Mouse (Mus musculus): ENCODE measurements around the gene Tor1b. TPM values are rescaled to one million over a fixed set of nuclear protein-coding genes. Genes with fewer than 3 reads are reported as not detected.
"Not testable (repeated sequence)": the region's sequence is repeated elsewhere in the genome, so short reads cannot be mapped to it uniquely, and the experiment has no call there.

Gene Tor1b
- polyA plus RNA-seq, 1 experiment from 2014 or later = 22.4 TPM

DNA sequence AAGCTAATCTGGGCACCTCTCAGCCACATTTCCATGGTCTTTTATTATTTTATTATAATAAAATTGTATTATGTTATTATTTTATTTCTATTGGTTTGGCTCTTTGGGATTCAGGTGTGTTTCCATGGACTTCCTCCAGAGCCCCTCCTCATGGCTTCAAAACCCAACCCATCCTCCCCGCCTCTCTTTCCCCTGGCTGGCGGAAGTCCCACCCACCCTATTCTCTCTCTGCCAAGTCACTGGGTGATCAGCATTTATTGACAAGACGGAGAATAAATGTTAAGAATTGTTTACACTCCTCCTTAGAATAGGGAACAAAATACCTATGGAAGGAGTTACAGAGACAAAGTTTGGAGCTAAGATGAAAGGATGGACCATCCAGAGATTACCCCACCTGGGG, 16.0 kb upstream of the Tor1b start:
- H3K27me3 ChIP-seq (ENCODE audit: low read depth, poor library complexity, severe bottlenecking) = no peaks in the 10 kb centered on the region
- peaks cover 7% of the 10 kb centered on the region for H3K4me1 ChIP-seq
- no peak for DNase-seq (ENCODE audit: low spot score)
- H3K27ac ChIP-seq (replicated peaks) = no peak overlapping the region
- H3K4me3 ChIP-seq = no peak overlapping the region
- H3K36me3 ChIP-seq = no peaks in the 10 kb centered on the region
- 81% methylated on average over 3 of the region's 3 CpGs for WGBS
- H3K9me3 ChIP-seq (replicated peaks) = no peaks in the 10 kb centered on the region

DNA sequence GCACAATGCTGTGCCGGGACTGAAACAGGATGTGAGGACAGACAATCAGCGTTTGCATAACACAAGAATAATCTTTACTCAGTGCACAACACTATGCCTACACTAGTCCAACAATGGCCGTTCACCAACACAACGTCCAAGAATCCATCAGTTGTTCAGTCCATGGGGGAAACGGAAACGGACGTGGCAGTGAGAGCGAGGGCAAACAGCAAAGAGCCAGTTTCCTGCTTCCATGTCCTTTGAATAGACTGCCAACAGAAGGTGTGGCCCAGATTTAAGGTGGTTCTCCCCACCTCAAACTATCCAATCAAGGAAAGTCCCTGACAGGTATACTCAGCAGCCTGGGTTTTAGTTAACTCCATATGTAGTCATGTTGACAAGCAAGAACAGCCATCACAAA, 15.0 kb upstream of the Tor1b start:
- 86% methylated on average over 8 of the region's 8 CpGs for WGBS
- Histone ChIP-seq H3K4me3 (no peak overlapping the region), H3K36me3 (no peaks in the 10 kb centered on the region), H3K27me3 (ENCODE audit: low read depth, poor library complexity, severe bottlenecking) (no peaks in the 10 kb centered on the region), H3K4me1 (peaks cover 11% of the 10 kb centered on the region), H3K27ac (replicated peaks) (no peak overlapping the region), H3K9me3 (replicated peaks) (no peaks in the 10 kb centered on the region)
- DNase-seq (ENCODE audit: low spot score) = no peak

DNA sequence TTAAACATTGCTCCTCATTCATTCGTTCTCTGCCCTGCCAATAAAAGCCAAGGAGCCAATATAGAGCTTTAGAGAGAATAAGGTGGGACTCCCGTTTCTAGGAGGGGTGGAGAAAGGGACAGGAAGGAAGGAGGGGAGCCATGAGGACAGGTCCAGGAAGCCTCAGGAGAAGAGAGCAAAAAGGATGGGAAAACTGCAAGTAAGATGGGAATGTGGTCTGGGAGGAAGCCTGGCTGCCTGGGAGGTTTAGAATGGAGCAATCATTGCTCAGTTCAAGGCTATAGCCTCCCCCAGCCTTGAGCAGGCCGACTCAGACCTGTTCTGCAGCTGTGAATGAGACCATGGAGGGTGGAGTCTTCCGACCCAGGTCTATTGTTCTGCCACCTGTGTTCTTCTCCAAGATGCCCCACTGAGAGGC, 14.2 kb upstream of the Tor1b start:
- Histone ChIP-seq H3K4me3 (no peak overlapping the region), H3K9me3 (replicated peaks) (no peaks in the 10 kb centered on the region), H3K27me3 (ENCODE audit: low read depth, poor library complexity, severe bottlenecking) (no peaks in the 10 kb centered on the region), H3K4me1 (peaks cover 5% of the 10 kb centered on the region; the same call in 1 of the 2 replicates), H3K27ac (replicated peaks) (no peak overlapping the region), H3K36me3 (no peaks in the 10 kb centered on the region)
- WGBS = 60% methylated on average over 4 of the region's 4 CpGs
- DNase-seq (ENCODE audit: low spot score) = no peak

DNA sequence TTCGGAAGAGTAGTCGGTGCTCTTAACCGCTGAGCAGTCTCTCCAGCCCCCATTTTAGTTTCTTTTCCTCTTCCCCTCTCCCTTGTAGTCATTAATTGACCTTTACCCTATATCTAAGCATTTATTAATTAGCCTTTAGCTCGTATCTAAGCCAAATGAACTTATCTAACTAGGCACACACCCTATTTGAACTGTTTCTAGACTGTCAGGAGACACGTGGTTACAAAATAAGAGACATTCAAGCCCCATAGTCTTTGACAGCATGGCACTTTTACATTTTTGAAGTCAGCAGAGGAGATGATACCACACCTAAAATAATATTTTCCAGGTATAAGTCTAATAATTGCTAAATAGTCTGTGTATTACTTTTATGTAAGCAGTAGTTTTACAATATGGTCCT, 11.2 kb upstream of the Tor1b start:
- Histone ChIP-seq H3K36me3 (no peaks in the 10 kb centered on the region), H3K27me3 (ENCODE audit: low read depth, poor library complexity, severe bottlenecking) (no peaks in the 10 kb centered on the region), H3K4me1 (peaks cover 4% of the 10 kb centered on the region; the same call in 1 of the 2 replicates), H3K4me3 (no peak overlapping the region), H3K9me3 (replicated peaks) (no peaks in the 10 kb centered on the region), H3K27ac (replicated peaks) (no peak overlapping the region)
- no peak for DNase-seq (ENCODE audit: low spot score)
- WGBS = 94% methylated on average over 5 of the region's 5 CpGs

DNA sequence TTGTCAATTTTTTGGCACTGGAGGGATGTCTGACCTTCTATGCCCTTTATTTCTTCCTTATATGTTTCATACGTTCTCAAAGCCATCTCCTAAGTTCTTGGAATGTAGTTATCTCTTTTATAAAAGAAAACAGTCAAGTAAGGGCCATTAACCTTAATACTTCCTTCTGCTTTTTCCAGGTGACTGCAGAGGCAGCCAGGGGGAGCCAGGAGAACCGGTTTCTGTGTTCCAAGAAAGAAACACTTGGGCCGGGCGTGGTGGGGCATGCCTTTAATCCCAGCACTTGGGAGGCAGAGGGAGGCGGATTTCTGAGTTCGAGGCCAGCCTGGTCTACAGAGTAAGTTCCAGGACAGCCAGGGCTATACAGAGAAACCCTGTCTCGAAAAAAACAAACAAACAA, 10.6 kb upstream of the Tor1b start:
- DNase-seq (ENCODE audit: low spot score); H3K27ac ChIP-seq (replicated peaks); H3K4me3 ChIP-seq; H3K27me3 ChIP-seq (ENCODE audit: low read depth, poor library complexity, severe bottlenecking); H3K9me3 ChIP-seq (replicated peaks); H3K4me1 ChIP-seq; H3K36me3 ChIP-seq: not testable (repeated sequence)
- WGBS = 62% methylated on average over 7 of the region's 7 CpGs

DNA sequence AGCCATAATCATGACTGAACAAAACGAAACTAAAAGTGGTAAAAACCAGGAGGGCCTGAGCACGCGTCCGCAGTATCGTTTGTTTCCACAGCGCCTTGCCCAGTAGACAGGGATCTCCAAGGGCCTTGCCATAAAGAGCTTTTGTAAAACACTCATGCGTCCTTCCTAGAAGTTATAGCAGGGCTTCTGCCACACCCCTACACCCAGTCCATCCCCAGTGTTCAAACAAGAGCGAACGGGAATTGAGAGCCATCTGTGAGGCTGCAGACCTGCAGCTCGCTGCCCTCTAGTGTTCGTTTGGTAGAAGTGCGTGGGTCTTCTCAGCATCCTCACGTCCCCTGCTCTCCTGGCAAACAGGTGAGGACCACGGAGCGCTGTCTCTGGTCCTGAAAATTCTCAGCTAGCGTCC, 10.2 kb upstream of the Tor1b start:
- H3K4me1 ChIP-seq = peaks cover 4% of the 10 kb centered on the region; the same call in 1 of the 2 replicates
- H3K36me3 ChIP-seq = no peaks in the 10 kb centered on the region
- H3K4me3 ChIP-seq = peak overlapping the region; percentile 40
- H3K9me3 ChIP-seq (replicated peaks) = no peaks in the 10 kb centered on the region
- H3K27ac ChIP-seq (replicated peaks) = peak overlapping the region; percentile 3; the same call in 1 of the 2 replicates
- WGBS = 30% methylated on average over 16 of the region's 16 CpGs
- H3K27me3 ChIP-seq (ENCODE audit: low read depth, poor library complexity, severe bottlenecking) = no peaks in the 10 kb centered on the region
- DNase-seq (ENCODE audit: low spot score) = peak; percentile 64

DNA sequence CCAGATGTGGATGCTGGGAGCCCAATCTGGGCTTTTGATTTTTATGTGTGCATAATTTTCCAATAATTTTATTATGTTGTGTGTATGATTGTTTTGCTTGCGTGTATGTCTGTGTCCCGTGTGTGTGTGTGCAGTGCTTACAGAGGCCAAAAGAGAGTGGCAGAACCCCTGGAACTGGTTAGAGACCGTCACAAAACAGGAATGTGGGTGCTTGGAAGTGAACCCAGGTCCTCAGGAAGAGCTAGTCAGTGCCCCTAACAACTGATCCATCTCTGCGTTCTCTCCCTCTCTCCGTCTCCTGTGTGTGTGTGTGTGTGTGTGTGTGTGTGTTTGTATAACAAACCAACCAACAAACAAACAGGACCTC, 319 bp upstream of the Tor1b start:
- Histone ChIP-seq H3K27ac (replicated peaks) (peak overlapping the region; percentile 92), H3K27me3 (ENCODE audit: low read depth, poor library complexity, severe bottlenecking) (no peaks in the 10 kb centered on the region), H3K9me3 (replicated peaks) (no peaks in the 10 kb centered on the region), H3K36me3 (peaks cover 30% of the 10 kb centered on the region), H3K4me3 (peak overlapping the region; percentile 99), H3K4me1 (peaks cover 32% of the 10 kb centered on the region)
- no peak for DNase-seq (ENCODE audit: low spot score)
- WGBS = 28% methylated on average over 5 of the region's 5 CpGs

DNA sequence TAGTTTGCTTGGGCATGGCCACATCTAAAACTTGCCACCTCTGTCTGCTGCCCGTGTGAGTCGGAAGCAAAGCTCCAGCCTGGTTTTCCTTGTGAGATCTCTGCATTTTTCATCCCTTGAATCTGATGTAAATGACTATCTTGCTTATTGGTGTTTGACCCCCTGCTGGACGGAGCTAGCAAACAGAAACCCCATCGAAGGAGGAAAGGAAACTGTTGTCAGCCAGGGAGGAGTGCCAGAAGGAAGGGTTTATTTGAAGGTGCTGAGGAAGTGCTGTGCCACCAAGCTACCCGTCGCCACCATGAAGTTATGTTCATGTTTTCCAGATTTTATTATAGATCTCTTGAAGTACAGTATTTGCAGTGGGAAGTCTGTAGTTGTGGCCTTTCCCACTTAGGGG, 2.0 kb downstream of the Tor1b start:
- Histone ChIP-seq H3K27ac (replicated peaks) (no peak overlapping the region), H3K4me1 (peaks cover 32% of the 10 kb centered on the region), H3K4me3 (peak overlapping the region; percentile 99; the same call in 1 of the 2 replicates), H3K9me3 (replicated peaks) (no peaks in the 10 kb centered on the region), H3K36me3 (peaks cover 54% of the 10 kb centered on the region), H3K27me3 (ENCODE audit: low read depth, poor library complexity, severe bottlenecking) (no peaks in the 10 kb centered on the region)
- 84% methylated on average over 6 of the region's 6 CpGs for WGBS
- DNase-seq (ENCODE audit: low spot score) = no peak

DNA sequence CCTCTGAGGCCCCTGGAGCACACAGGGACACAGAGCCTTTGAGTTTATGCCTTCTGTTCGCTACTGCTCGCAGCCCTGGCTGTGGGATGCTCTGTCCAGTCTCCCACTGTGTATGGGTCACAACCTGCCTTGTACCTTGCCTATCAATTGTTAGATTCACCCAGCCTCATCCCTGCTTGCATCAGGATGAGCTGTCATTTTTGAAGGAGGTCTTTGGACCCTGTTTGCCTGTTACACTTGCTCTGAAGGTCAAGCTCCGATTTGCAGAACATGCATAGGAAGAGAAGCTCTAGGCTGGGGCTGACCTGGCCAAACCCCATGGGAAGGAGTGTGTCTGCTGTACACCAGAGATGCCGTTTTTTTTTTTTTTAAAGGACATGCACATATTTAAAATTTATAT, 4.8 kb downstream of the Tor1b start:
- Histone ChIP-seq H3K9me3 (replicated peaks) (no peaks in the 10 kb centered on the region), H3K4me3 (no peak overlapping the region), H3K36me3 (peaks cover 81% of the 10 kb centered on the region), H3K27me3 (ENCODE audit: low read depth, poor library complexity, severe bottlenecking) (no peaks in the 10 kb centered on the region), H3K4me1 (peaks cover 30% of the 10 kb centered on the region), H3K27ac (replicated peaks) (no peak overlapping the region)
- WGBS = 85% methylated on average over 4 of the region's 4 CpGs
- no peak for DNase-seq (ENCODE audit: low spot score)

DNA sequence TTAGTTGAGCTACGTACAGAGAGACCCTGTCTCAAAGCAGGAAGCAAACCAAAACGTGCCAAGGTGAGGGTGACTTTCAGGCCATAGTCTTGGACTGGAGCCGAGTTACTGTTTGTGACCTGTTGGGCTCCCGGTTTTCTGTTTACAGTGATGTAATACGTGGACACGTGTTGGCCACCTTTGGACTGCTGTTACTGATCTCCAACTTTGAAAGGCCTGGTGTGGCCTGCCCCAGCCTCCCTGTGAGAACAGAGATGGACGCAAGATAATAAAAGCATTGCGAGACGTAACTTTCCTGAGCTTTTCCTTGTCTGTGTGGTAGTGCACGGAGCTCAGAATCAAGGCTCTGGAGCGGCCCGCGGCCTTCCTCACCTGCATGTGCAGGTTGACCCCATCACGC, 6.0 kb downstream of the Tor1b start:
- H3K9me3 ChIP-seq (replicated peaks) = no peaks in the 10 kb centered on the region
- DNase-seq (ENCODE audit: low spot score) = no peak
- no peak overlapping the region for H3K4me3 ChIP-seq
- H3K27me3 ChIP-seq (ENCODE audit: low read depth, poor library complexity, severe bottlenecking) = no peaks in the 10 kb centered on the region
- no peak overlapping the region for H3K27ac ChIP-seq (replicated peaks)
- 92% methylated on average over 14 of the region's 14 CpGs for WGBS
- peaks cover 93% of the 10 kb centered on the region for H3K36me3 ChIP-seq
- peaks cover 22% of the 10 kb centered on the region for H3K4me1 ChIP-seq

DNA sequence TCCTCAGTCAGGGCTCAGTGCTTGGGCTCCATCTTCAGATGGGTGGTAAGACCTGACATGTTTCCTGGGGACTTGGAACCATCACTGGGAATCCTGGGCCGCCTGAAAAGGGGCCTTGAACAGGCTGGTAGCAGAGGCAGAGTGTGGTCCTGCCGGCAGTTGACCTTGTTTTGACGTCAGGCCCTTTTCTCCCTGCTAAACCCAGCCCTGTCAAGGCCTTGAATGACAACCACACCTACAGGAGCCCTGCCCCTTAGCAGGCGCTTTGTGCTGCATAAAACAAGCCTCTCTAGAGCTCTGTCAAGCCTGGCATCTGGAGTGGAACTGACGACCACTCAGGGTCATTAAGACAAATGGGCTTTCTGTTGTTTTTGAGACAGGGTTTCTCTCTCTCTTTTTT, 7.1 kb downstream of the Tor1b start:
- WGBS = 67% methylated on average over 5 of the region's 5 CpGs
- Histone ChIP-seq H3K27ac (replicated peaks) (no peak overlapping the region), H3K9me3 (replicated peaks) (no peaks in the 10 kb centered on the region), H3K4me3 (no peak overlapping the region), H3K36me3 (peaks cover 100% of the 10 kb centered on the region), H3K4me1 (peaks cover 11% of the 10 kb centered on the region), H3K27me3 (ENCODE audit: low read depth, poor library complexity, severe bottlenecking) (no peaks in the 10 kb centered on the region)
- no peak for DNase-seq (ENCODE audit: low spot score)

DNA sequence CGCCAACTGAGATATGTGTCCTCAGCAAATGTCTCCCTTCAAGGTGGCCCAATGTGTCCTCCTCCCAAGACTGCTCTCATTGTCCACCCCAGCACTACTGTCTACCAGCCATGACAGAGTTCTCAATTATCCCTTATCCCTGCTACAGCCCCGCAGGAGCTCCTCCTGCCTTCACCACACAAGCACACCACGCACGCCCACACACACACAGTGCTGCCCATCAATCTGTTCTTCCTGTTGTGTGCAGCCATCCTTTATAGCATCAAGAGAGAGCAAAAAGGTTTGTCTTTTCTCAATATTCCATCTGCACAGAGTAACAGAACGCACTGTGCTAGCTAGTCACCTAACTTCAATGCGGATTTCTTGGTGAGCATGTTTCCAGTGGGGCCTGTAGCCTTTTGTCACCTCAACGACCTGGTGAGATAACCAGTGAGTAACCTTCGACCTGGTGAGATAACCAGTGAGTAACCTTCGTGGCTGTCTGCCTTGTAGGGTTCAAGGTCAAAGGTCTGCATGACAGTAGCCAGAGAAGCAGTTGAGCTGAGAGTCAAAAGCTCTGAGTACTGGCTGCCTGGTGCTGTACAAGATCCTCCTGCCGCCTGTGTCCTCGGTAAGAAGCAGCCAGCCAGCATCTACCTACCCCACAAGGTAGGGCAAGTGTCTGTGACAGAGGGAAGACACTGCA, 10.0 kb downstream of the Tor1b start:
- H3K27ac ChIP-seq (replicated peaks) = no peak overlapping the region
- no peaks in the 10 kb centered on the region for H3K9me3 ChIP-seq (replicated peaks)
- H3K36me3 ChIP-seq = peaks cover 89% of the 10 kb centered on the region
- H3K27me3 ChIP-seq (ENCODE audit: low read depth, poor library complexity, severe bottlenecking) = no peaks in the 10 kb centered on the region
- DNase-seq (ENCODE audit: low spot score) = no peak
- 94% methylated on average over 11 of the region's 11 CpGs for WGBS
- H3K4me3 ChIP-seq = no peak overlapping the region
- peaks cover 27% of the 10 kb centered on the region for H3K4me1 ChIP-seq

DNA sequence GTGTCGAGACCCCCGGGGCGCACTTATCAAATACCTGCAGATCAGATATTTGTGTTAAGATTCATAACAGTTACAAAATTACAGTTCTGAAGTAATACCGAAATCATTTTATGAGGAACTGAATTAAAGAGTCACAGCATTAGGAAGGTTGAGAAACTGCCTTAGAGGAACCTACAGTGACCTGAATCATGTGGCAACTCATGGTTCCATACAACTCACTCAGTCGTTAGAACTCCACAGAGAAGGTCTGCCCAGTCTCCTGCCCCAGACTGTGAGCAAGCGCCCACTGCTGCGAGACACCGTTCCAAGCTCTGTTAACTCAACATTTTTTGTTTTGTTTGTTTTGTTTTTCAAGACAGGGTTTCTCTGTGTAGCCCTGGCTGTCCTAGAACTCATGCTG, 12.9 kb downstream of the Tor1b start:
- no peaks in the 10 kb centered on the region for H3K9me3 ChIP-seq (replicated peaks)
- WGBS = 93% methylated on average over 8 of the region's 8 CpGs
- no peak overlapping the region for H3K27ac ChIP-seq (replicated peaks)
- 0 out of 2 replicates have a peak overlapping the region, but pooled peaks have one; percentile 90 for H3K4me3 ChIP-seq
- no peak for DNase-seq (ENCODE audit: low spot score)
- H3K4me1 ChIP-seq = peaks cover 27% of the 10 kb centered on the region
- H3K27me3 ChIP-seq (ENCODE audit: low read depth, poor library complexity, severe bottlenecking) = no peaks in the 10 kb centered on the region
- H3K36me3 ChIP-seq = peaks cover 60% of the 10 kb centered on the region

Data from midbrain, embryonic 10.5 days (tissue).